Mouse (Mus musculus) urinary bladder, postnatal 10 days (tissue): ENCODE data around the gene Cox6b2.
A peak's percentile ranks its signal among the peaks of the same experiment; 100 is the strongest.
"Not testable (repeated sequence)": the region's sequence is repeated elsewhere in the genome, so short reads cannot be mapped to it uniquely, and the experiment has no call there.

Source experiments
- DNase-seq: peaks from one replicate; pipeline ENCODE4 v3.0.0; 2022; ENCODE audit warnings: low spot score

The Cox6b2 gene

DNA sequence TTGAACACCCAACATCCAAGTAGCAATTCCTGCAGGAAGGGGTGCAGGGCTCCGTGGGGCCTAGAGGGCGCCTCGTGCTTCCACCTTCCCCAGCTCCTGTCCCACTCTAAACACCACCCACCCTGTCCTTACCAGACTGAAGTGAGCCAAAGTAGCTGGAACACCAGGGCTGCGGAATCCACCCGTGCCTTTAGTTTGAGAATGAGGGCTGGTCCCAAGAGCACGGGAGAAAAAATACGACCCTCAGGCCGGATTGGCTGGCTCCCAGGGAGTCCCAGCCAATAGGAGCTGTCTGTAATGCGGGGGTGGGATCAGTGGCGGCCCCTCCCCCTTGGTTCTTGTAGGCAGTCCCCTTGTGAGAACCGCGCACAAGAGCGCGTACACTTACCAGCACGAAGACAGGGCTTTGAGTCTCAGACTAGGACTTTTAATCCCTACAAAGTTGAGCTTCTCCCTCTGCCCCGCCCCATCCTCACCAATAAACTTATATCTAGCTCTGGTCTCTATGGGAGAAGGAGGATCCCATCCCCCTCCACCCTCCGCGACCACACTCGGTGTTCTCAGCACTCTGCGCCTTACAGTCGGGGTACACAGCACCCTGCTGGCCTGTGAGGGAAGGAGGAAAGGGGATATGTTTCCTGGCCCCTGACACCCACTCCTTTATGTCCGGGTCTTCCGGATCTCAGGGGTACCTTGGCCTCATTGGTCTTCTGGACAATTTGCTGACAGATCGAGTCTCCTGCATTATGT is at the start of gene Cox6b2:
Cox6b2 (minus strand) TSS at position 274 of the 750 bp plus-strand sequence.
- DNase-seq: no peak

DNA sequence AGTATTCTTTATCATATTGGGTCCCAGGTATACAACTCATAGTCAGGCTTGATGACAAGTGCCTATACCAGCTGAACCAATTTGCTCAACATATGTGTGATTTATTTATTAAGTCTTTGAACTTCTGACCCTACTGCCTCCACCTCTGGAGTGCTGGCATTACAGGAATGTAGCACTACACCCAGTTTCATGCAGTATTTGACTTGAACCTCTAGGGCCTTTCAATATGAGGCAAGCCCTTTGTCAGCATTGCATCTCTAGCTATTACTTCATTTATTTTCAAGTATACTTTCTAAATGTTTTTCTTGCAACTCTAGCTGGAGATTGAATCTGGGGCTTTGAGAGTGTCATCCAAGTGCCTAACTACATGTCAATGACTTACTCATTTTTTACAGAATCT is 49.4 kb upstream of the Cox6b2 start:
- no peak for DNase-seq

DNA sequence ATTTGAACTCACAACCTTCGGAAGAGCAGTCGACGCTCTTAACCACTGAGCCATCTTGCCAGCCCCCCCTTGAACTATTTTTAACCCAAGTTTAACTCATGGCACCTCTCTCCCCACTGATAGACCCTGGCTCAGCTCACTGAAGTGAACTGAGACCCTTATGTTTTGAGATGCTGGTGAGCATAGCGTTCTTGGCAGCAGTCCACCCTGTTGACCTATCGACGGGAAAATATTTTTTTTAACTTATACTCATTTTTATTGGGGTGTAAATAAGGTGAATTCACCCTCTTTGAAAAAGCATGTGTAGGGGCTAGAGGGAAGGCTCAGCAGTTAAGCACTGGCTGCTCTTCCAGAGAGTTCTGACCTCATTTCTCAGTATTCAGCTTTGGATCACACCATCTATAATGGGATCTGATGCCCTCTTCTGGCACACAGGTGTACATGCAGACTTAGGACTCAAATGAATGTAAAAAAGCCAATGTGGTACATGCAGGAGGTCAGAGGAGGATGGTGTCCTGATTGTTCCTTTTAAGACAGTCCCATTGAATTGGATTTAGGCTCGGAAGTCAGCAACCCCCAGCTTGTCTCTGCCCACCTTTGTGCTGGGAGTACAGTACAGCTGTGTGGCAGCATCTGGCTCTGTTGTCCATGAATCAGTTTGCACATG is 43.0 kb upstream of the Cox6b2 start:
- DNase-seq: no peak

DNA sequence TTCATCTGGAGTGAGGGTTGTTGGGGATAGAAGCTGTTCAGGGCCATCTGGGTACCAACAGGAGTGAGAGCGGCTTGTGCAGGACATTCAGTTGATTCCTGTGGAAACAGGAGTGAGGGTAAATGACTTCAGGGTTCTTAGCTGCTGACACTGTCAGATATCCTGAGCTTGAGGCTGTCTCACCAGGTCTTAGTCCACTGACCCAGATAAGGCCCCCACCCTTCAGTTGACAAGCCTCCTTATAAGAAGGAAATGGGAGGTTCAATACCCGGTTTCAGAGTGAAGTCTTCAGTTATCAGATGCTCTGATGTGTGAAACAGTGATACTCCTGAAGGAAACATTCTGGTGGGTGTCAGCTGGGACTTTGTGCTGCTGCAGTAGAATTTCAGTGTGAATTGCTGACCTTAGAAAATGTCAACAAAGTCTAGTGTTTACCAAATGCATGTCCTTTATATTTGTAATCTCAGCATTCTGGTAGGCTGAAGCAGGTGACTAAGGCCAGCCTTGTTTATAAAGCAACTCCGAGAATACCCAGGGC is 41.8 kb upstream of the Cox6b2 start:
- DNase-seq: no peak

DNA sequence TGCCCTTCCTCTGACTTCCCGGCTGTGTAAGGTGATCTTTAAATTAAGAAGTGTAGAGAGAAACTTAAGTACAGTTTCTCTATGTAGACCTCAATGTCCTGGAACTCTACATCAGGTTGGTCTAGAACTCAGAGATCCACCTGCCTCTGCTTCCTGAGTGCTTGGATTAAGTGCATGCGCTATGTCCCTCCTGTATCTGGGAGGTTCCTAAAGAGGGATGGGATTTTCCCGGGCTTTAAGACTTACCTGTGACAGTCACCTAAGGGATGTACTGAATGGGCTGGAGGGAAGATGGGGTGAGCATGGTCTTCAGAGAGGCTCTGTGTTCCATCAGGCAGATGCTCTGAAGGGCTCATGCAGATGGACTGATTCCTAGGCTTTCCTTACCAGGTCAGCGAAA is 40.8 kb upstream of the Cox6b2 start:
- DNase-seq: no peak

DNA sequence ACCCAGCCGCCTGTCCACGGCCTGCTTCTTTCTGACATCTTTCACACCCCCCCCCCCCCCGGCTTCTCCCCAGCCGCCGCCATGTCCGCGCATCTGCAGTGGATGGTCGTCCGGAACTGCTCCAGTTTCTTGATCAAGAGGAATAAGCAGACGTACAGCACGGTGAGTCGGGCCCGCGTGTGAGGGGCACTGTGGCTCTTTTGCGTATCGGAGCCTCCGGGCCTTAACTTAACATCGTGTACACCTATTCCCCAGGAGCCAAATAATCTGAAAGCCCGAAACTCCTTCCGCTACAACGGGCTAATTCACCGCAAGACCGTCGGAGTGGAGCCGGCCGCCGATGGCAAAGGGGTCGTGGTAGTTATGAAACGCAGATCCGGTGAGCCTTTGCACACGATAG is 40.4 kb upstream of the Cox6b2 start:
- not testable (repeated sequence) for DNase-seq

DNA sequence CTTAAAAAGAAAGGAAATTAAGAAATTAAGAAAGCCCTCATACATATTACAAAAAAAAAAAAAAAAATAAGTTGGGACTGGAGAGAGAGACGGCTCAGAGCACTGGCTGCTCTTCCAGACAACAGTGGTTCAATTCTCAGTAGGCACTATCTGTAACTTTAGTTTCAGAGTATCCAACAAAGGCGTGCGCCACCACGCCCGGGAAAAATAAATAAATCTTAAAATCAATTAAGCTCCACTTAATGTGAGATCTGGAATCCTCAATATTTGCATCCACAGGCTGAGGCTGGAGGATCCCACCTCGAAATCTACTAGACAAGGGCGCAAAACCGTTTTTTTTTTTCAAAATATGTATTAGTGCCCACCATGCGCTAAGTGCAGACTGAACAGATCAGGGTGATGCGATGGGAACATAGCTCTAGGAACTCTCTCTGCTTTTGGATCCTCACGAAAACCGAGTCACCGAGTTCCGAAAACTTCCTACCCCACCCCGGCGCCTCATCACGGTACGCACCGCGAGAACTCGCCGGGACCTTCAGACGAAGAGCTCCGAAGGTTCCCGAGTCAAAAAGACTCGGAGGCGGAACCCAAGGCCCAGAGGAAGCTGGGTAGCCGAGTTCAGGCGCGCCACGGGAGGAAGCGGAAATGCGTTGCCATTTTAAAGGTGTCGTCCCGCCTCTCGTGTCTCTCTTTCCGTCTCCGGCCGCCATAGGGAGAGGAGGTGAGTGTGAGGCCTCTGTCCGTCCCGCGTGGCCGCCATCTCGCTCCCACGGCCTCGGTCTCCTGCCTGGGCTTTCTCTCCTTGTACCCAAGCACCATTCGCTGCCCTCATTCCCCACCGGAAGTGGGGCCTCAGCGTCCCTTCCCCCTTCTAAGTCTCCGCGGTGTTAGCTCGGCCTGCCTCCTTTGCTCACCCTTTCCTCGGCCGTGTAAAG is 39.7 kb upstream of the Cox6b2 start, which contains the start of gene Rpl28:
Rpl28 (plus strand) TSS at position 597 of the 935 bp plus-strand sequence.
- peak; percentile 84 for DNase-seq

DNA sequence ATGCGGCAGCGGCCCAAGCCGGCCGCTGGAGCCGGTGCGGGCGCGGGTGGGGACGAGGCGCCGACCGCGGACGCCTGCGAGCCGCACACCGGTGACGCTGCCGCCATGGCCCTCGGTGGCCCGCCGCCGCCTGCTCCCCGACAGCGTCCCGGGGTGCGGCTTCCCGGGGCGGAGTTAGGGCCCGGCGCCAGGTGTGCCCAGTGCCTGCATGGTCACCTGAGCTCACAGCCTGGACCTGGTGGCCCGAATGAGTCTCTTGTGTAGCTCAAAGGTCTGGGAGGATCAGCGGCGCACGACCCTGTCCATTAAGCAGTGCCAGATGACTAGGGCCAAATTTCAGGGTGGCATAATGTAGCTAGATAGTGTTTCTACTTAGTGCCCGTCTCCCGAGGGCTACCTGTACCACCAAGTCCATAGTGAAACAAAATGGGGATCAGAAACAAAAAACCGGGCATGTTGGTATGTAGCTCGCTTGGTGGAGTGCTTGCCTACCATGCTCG is 36.6 kb upstream of the Cox6b2 start, which contains the start of gene Tmem238:
Tmem238 (minus strand) TSS at position 221 of the 500 bp plus-strand sequence.
- no peak for DNase-seq

DNA sequence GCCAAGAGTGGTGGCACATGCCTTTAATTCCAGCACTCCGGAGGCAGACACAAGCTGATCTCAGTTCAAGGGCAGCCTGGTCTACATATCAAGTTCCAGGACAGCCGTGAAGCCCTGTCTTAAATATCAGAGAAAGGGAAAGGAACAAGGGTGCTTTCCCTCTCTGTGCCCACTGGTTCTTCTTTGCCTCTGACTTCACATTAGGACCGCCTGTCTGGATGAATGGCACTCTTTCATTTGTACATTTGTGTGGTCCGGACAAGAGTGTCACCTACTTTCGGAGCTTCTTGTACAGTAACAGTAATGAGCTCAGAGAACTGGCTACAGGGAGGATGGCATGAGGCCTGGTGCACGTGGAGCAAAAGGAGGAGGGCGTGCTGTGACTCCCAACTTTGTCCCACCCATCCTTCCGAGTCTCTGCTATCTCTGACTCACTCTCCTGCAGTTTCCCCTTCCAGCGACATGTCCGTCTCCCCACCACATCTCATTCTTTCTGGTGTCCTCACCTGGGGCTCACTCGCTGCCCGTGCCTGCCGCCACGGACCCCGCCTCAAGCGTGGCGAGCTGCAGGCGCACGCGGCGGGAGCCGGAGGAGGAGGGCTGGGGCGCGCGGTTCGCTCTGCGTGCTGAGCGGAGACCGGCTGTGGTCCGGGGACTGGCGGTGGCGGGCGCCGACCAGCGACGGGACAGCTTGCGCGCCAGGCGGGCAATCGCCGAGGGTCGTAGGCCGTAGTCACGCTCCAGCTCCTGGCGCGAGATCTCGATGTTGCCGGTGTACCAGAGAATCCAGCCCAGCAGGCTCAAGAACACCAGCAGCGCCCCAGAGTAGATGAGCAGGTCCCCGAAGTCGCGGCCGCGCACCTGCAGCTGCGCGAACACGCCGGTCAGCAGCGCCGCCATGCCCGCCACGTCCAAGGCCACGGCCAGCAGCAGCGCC is 35.9 kb upstream of the Cox6b2 start:
- DNase-seq: no peak

DNA sequence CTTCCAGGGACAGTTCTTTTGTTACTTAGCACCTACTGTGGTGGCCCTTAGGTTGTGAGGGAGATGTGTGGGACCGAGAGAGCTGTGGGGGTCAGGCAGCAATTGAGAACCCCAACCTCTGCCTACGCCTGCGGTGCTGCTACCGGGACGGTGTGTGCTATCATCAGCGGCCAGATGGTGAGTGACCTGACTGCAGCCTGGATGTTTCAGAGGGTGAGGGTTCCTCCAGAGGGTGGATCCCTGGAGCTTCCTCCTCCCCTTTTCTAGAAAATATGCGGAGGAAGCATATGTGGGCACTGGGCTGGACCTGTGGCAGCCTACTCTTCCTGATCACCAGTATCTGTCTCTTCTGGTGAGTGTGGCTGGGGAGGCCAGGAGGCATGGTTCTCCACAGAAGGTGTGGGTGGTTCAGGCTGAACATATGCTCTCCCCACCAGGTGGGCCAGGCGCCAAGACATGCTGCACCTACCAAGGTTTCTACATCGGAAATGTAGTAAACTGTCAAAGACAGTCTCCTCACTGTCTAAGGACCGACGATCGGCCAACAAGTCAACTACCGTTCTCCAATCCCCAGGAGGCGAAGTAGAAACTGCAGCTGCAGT is 30.9 kb upstream of the Cox6b2 start:
- DNase-seq: no peak

DNA sequence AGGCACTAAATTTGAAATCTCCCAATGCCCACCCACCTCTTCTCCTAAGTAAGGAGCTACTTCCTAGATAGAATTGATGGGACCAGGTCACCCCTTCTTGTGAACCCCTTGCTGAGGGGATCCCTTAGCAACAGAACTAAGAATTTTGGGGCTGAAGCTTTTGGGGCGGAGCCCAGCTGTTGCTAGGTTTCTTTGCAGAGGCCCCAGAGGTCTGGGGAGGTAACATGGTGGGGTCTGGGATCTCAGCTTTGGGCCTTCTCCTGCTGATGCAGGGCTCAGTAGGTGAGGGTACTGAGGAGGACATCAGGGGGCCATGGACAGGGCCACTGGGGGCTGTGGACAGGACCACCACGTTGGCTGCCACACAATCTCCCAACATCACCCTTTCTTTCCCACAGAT is 29.9 kb upstream of the Cox6b2 start, which contains the start of the genes Il11 and Tmem190:
Il11 (minus strand) TSS at position 101 of the 400 bp plus-strand sequence.
Tmem190 (plus strand) TSS at position 179 of the 400 bp plus-strand sequence.
- DNase-seq: no peak

DNA sequence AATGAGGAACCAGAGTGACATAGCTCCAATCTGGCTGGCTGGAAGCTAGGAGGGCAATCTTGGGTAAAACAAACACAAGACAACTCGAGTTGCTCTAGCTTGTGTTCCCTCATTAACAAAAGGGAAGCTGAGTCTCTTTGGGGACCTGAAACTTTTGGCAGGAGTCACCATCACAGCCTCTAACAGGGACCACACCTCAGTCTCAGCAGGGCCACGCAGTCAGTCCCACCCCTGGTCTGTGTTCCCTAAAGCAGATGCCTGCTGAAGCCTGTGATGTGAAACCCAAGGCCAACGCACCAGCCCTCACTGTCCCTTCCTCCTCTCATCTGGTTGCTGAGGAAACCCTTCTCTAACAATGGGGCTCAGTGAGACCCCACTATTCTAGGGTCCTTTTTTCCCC is 29.2 kb upstream of the Cox6b2 start:
- no peak for DNase-seq

DNA sequence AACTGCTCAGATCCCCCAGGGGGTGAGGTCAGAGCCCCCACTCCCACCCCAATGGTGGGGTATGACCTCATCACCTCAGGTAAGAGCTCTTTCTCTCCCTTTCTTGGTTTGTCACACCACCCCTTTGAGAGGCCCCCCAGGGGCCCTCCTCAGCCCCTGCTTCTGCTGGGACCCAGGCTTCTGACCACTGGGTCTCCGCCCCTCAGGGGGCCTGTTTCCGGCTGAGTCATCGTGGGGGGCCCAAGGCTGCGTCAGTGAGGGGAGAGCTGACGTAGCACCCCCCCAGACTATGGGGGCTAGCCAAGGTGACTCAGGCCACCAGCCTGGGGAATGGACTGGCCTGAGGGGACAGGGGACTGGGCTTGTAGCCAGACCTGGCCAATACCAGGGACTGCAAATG is 27.0 kb upstream of the Cox6b2 start:
- DNase-seq: no peak

DNA sequence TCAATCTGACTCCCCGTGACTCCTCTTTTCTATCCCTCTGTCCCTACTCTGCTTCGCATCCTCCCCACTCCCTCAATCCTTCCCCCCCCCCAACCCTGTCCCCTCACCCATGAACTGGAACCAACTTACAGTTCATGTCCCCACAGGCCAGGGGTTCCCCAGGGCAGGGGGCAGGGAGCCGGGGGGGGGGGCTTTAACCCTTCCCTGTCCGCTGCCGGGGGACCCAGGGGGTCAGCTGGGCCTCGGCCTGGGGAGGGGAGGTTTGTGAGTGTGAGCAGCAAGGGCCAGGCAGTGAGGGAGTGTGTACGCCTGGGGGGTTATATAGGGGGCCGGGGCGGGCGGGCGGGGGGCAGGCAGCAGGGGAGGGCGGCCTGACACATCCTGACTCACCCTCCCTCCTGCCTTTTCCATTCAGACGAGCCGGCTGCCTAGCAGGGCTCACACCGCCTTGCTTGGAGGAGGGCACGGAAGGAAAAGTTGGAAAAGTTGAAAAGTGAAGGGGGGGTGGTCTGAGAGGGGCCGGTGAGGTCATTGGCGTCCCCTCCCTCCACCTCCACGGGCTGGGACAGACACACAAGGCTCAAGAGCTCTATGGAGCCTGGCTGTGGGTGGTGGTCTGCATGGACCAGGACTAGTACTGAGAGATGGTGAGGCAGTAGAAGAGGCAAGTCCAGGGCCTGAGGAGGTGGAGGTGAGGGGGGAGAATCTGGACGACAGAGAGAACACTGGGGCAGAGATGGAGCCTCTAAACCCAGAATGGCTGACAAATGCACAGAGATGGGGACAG is 25.1 kb upstream of the Cox6b2 start:
- no peak for DNase-seq

DNA sequence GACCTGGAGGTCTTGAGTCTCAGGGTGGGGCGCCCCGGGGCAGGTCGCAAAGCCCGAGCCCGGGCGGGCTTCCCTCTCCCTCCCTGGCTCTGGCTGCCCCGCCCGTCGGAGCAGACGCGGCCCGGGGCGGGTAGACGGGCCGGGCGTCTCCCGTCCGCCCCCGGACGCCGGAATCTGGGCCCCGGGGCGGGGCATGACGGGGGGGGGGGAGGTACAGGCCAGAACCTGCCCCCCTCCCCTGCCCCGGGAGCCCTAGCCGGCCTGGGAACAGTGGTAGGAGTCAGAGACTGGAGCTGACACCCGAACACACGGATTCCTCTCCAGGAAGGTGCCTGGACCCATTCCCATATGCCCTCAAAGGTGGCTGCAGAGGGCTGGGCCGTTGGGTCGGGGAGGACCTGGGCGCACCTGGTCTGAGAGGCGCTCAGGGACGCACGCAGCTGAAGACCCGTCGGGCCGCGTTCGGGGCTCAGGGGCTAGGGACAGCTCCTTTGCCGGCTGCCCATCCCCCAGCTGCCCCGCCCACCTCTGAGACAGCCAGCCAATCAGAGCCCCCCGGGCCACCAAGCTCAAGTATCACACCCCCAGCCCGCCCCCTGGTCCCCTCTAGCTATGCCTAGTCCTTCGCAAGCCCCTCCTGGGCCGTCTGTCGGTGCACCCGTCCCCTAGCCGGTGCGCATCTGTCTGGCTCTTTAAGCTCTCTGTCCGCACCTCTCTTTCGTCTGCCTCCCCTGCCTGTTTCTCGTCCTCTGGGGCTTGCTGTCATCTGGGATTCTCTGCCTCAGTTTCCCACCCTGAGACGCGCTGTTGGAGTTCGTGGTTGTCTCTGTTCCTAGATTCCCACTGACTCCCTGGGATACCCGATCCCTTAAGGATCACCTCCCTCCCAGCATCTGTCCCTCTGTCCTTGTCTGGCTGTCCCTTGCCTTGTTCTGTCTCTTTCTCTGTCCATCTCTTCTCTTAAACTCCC is 24.3 kb upstream of the Cox6b2 start:
- DNase-seq: no peak

DNA sequence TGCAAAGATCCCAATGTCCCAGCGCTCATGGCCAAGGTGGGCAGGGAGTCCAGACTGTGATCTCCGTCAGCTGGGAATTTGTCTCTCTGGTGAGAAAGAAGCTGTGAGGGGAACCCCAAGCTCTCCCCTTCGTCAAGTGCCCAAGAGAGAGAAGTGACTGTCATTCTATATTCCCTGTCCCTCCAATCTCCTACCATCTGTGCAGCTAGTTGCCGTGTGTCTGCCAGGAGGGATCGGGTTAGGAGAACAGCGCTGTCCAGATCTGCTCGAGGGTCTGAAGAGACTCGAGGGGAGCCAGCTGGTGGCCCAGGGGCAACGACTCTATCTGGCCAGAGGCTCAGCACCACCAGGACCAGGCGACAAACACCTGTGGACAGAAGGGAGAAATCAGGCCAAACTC is 23.2 kb upstream of the Cox6b2 start:
- DNase-seq: no peak

DNA sequence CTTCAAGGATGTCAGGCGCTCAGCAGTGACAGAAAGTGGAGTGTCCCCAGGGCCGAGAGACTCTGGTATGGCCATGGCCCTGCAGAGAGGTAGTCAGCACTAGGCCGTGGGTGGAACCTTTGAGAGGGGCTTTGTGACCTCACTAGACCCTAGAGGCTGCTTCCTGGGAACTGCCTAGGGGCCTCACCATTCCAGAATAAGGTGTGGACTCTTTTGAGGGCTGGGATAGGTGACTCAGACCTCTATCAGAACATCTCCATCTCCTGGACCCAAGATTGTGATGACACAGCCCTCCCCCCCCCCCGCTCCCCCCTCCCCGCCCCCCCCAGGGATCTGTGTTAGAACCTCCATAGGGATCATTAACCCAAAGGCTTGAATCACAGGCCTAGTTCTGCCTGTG is 18.3 kb upstream of the Cox6b2 start, which contains the start of gene Fam71e2:
Fam71e2 (minus strand) TSS at position 101 of the 400 bp plus-strand sequence.
- DNase-seq: no peak
